Mouse (Mus musculus) limb, embryonic 14.5 days (tissue): ENCODE data around the gene Fgfr2. TPM values are rescaled to one million over a fixed set of nuclear protein-coding genes. Genes with fewer than 3 reads are reported as not detected.

Experiments used
- ATAC-seq: fragments of 200-750 bp; cut with Nextera tagmentation; 2 replicates; pipeline ENCODE4 v1.8.0; 2017; ENCODE audit warnings: low read depth, moderate number of reproducible peaks, moderate TSS enrichment; ENCODE audit not compliant: low FRiP score
- DNase-seq: peaks from one replicate; pipeline ENCODE4 v3.0.0-alpha.2; 2015; ENCODE audit warnings: low spot score
- H3K27ac ChIP-seq: fragments of 300-500 bp; sonication (generic); replicated peaks from 2 replicates; pipeline ENCODE4 v1.5.1; 2014; ENCODE audit warnings: low read depth, mild to moderate bottlenecking, low read length, moderate library complexity, mixed read lengths
- H3K27me3 ChIP-seq: fragments of 300-500 bp; sonication (generic); 2 replicates; pipeline ENCODE4 v1.6.1; 2014; ENCODE audit warnings: low read length, mixed read lengths; ENCODE audit not compliant: control insufficient read depth, insufficient read depth
- H3K36me3 ChIP-seq: fragments of 300-500 bp; sonication (generic); 2 replicates; pipeline ENCODE4 v1.6.1; 2014; ENCODE audit warnings: mild to moderate bottlenecking, low read length, moderate library complexity, mixed read lengths; ENCODE audit not compliant: control insufficient read depth, insufficient read depth
- H3K4me1 ChIP-seq: fragments of 300-500 bp; sonication (generic); 2 replicates; pipeline ENCODE4 v1.6.1; 2014; ENCODE audit warnings: antibody characterized with exemption, low read length, mixed read lengths; ENCODE audit not compliant: control insufficient read depth, insufficient read depth
- H3K4me2 ChIP-seq: fragments of 300-500 bp; sonication (generic); replicated peaks from 2 replicates; pipeline ENCODE4 v1.6.1; 2014; ENCODE audit warnings: low read depth, mild to moderate bottlenecking, low read length, moderate library complexity; ENCODE audit not compliant: severe bottlenecking
- H3K4me3 ChIP-seq: fragments of 300-500 bp; sonication (generic); replicated peaks from 2 replicates; pipeline ENCODE4 v1.5.1; 2014; ENCODE audit warnings: low read length
- H3K9ac ChIP-seq: fragments of 300-500 bp; sonication (generic); 2 replicates; pipeline ENCODE4 v1.6.1; 2014; ENCODE audit warnings: mild to moderate bottlenecking, low read depth, low read length, moderate library complexity; ENCODE audit not compliant: severe bottlenecking
- H3K9me3 ChIP-seq: fragments of 300-500 bp; sonication (generic); 2 replicates; pipeline ENCODE4 v1.6.1; 2016; ENCODE audit warnings: low read length; ENCODE audit not compliant: control insufficient read depth
- POLR2A ChIP-seq: fragments of 200-500 bp; IDR thresholded peaks from 2 replicates; pipeline ENCODE4 v1.8.0; 2012; ENCODE audit warnings: inconsistent platforms, mild to moderate bottlenecking, moderate library complexity, borderline replicate concordance; ENCODE audit not compliant: insufficient read depth, insufficient read length; ENCODE audit errors: extremely low read depth
- WGBS: fragments of 180-500 bp; shearing (Covaris S2); extraction: QIAGEN DNeasy Blood & Tissue Kit; methylation state at CpG from one replicate; pipeline ENCODE4 v1.1.7; 2014; 5-methylcytosine and 5-hydroxymethylcytosine counted together
- polyA plus RNA-seq, 2 experiments: library from polyadenylated mRNA; depleted of rRNA in 1 of 2; stranded (reverse) in 1 of 2; unstranded in 1 of 2; fragments of >200 nt; fragmentation: Nextera tagmentation in 1 of 2; extraction: Ambion mirVana in 1 of 2; gene quantifications; 2 replicates each; pipeline versions ENCODE4 v1.2.1 to v1.2.3; 2012 to 2014

The Fgfr2 gene
- polyA plus RNA-seq, 2 experiments = 131 to 133 TPM

DNA sequence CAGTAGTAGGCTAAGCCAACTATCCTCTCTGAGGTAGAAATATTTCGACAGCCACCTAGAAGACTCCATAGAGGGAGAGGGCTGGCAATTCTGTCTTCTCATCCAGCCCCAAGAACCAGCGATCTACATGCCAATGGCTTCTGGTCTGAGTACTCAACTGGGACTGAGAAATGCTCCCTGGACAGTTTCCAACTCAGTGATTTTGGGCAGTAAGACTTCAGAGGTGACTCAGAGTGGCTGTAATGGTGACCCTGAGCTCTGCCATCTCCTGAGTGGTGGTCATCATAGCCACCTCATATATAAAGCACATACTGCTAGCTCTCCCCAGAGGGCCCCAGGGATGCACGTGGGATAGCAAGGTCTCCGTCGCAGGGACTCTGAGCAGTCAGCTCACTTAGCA lies 1055.6 kb downstream of the Fgfr2 start:
- Histone ChIP-seq H3K4me3 (no peak overlapping the region), H3K36me3 (no peaks in the 10 kb centered on the region), H3K27me3 (no peaks in the 10 kb centered on the region), H3K4me1 (no peaks in the 10 kb centered on the region), H3K4me2 (no peak overlapping the region), H3K9me3 (no peaks in the 10 kb centered on the region), H3K27ac (no peak overlapping the region), H3K9ac (no peak overlapping the region)
- TF ChIP-seq POLR2A = no peak
- ATAC-seq (no peak), DNase-seq (no peak)
- WGBS = 85% methylated on average over 5 of the region's 5 CpGs

DNA sequence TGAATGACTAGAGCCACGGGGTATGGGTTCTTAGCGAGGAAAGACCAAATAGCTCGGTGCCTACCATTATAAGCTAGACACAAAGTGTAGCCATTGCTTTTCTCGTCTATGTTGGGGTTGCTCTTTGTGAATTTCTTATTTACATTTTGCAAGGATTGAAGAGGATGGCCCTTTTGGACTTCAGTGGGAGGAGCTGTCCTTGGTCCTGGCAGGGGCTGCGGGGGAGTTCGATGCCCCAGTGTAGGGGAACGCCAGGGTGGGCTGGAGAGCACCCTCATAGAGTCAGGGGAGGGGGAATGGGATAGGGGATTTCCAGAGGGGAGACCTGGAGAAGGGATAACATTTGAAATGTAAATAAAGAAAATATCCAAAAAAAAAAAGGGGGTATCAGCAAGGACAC lies 1063.0 kb downstream of the Fgfr2 start:
- TF ChIP-seq POLR2A = no peak
- no peaks in the 10 kb centered on the region for H3K27me3 ChIP-seq
- H3K9ac ChIP-seq = no peak overlapping the region
- ATAC-seq = no peak
- H3K27ac ChIP-seq = no peak overlapping the region
- no peaks in the 10 kb centered on the region for H3K36me3 ChIP-seq
- no peak for DNase-seq
- WGBS = 81% methylated on average over 7 of the region's 7 CpGs
- no peaks in the 10 kb centered on the region for H3K4me1 ChIP-seq
- H3K9me3 ChIP-seq = no peaks in the 10 kb centered on the region
- H3K4me3 ChIP-seq = no peak overlapping the region
- no peak overlapping the region for H3K4me2 ChIP-seq

DNA sequence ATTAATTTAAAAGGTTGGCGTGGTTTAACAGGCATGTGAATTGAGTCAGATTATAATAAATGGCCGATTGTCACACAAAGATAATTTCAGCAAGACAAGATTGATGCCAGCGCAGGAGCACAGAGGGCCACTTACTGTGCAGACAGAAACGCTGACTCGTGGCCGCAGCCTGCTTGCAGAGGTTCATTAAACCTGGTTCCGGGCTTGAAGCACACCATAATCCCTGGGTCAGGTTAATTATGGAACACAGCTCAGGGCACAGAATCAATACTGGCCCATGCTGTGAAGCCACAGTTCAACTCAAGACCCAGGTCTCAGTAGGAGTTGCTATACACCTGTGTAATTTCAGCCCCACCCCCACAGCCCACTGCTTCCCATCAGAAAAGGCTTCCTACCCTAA lies 1066.6 kb downstream of the Fgfr2 start:
- H3K4me2 ChIP-seq = no peak overlapping the region
- ATAC-seq = no peak
- no peak overlapping the region for H3K4me3 ChIP-seq
- H3K27ac ChIP-seq = no peak overlapping the region
- no peaks in the 10 kb centered on the region for H3K9me3 ChIP-seq
- 34% methylated on average over 7 of the region's 7 CpGs for WGBS
- TF ChIP-seq POLR2A = no peak
- DNase-seq = no peak
- no peak overlapping the region for H3K9ac ChIP-seq
- H3K4me1 ChIP-seq = no peaks in the 10 kb centered on the region
- H3K36me3 ChIP-seq = no peaks in the 10 kb centered on the region
- no peaks in the 10 kb centered on the region for H3K27me3 ChIP-seq

DNA sequence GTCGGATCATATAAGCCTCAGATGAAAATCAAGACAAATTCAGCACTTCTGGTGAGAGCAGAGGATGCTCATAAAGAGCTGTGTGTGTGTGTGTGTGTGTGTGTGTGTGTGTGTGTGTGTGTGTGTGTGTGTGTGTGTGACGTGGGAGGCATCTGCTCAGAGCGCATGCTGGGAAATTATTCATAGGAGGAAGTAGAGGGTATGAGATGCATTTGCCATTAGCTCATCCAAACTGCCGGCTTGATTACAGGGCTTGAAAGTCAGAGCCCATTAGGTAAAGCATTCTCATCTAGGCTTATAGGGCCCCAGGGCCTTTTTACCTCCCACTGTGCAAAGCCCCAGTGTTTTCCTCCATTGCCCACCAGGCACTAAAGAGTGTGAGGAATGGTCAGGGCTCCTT lies 1076.5 kb downstream of the Fgfr2 start:
- 57% methylated on average over 4 of the region's 4 CpGs for WGBS
- TF ChIP-seq POLR2A = no peak
- Histone ChIP-seq H3K9me3 (no peaks in the 10 kb centered on the region), H3K9ac (no peak overlapping the region), H3K36me3 (no peaks in the 10 kb centered on the region), H3K4me1 (no peaks in the 10 kb centered on the region), H3K4me2 (no peak overlapping the region), H3K4me3 (no peak overlapping the region), H3K27me3 (no peaks in the 10 kb centered on the region), H3K27ac (no peak overlapping the region)
- DNase-seq = no peak
- ATAC-seq = no peak

DNA sequence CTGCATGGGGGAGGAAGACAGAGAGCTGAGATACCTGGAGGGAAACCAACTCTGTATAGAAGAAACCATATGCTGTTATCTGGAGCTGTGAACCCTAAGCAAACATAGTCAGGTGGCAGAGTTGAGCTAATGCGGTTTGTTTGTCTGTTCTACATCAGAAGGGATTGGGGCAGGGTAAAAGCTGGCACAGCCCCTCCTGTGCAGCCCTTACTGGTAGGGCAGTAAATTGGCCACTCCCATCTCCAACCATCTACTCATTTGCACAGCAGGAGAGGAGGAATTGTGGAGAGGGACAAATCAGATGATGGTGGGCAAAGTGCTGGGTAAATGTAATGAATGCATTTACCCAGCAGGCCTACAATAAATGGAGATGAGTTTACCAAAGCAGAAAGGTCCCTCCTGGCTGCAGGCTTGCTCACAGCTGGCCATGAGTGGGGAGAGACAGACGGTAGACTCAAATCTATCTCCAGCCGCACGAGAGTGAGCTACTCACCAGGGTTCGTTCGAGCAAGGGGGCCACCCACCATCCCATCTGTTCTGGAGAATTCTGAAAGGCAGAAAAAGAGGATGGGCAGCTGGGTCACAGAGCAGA lies 1091.1 kb downstream of the Fgfr2 start:
- no peak overlapping the region for H3K4me2 ChIP-seq
- no peak for TF ChIP-seq POLR2A
- no peak overlapping the region for H3K27ac ChIP-seq
- no peaks in the 10 kb centered on the region for H3K27me3 ChIP-seq
- H3K36me3 ChIP-seq = no peaks in the 10 kb centered on the region
- no peaks in the 10 kb centered on the region for H3K9me3 ChIP-seq
- DNase-seq = no peak
- H3K9ac ChIP-seq = no peak overlapping the region
- ATAC-seq = no peak
- peaks cover 7% of the 10 kb centered on the region; the same call in 1 of the 2 replicates for H3K4me1 ChIP-seq
- WGBS = 44% methylated on average over 6 of the region's 6 CpGs
- no peak overlapping the region for H3K4me3 ChIP-seq

DNA sequence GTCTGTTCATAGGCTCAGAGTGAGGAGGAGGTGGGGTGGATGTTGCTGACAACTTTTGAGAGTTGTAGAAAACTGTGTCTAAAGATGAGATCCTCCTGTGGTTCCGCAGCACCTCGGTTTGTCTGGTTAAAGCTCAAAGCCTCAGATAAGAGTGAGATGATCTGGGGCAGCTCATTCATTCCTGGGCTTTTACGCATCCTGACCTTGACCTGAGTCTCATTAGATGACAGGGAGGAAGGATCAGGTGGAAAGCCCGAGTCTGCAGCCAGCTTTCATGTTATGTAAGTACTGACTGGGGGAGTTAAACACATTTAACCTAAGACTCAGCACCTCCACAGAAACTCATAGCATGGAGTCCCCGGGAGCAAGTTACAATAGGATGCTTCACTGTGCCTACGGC lies 1096.5 kb downstream of the Fgfr2 start:
- WGBS = 63% methylated on average over 6 of the region's 6 CpGs
- Histone ChIP-seq H3K36me3 (no peaks in the 10 kb centered on the region), H3K9ac (no peak overlapping the region), H3K9me3 (no peaks in the 10 kb centered on the region), H3K27ac (no peak overlapping the region), H3K27me3 (no peaks in the 10 kb centered on the region), H3K4me2 (no peak overlapping the region), H3K4me3 (no peak overlapping the region), H3K4me1 (peaks cover 3% of the 10 kb centered on the region; the same call in 1 of the 2 replicates)
- DNase-seq (no peak), ATAC-seq (no peak)
- no peak for TF ChIP-seq POLR2A
